In genomic region chr14:62383786-62384299, GRCm38 (mm10) we compare ENCODE assay signal across 18 mouse cellular contexts.
A peak's percentile ranks its signal among the peaks of the same experiment; 100 is the strongest.
DNase-seq lines count a peak whose midpoint lies in the region; ATAC-seq lines count a peak whose summit lies in the region.
"Had no signal": no experiment of that assay in that cellular context is flagged by ENCODE, and none has a peak within 500 bp of the region (broad histone marks: within the 10 kb centered on the region; RNA-seq: fewer than 3 reads in every experiment).

No protein-coding gene starts in this region.

- no peak for ATAC-seq in forebrain, embryonic 14.5 days

- H3K36me3 ChIP-seq in forebrain, embryonic 14.5 days (ENCODE audit: control insufficient read depth, insufficient read depth, low read length) = no peaks in the 10 kb centered on the region
- no peaks in the 10 kb centered on the region; the same call in 1 of the 2 replicates for H3K36me3 ChIP-seq in forebrain, embryonic 10.5 days (replicated peaks)
- H3K36me3 ChIP-seq: embryonic facial prominence, embryonic 13.5 days; embryonic facial prominence, embryonic 15.5 days; forebrain, embryonic 12.5 days had no signal

- no peak overlapping the region for H3K4me3 ChIP-seq in forebrain, embryonic 14.5 days (ENCODE audit: low read depth, low read length)
- H3K4me3 ChIP-seq in forebrain, embryonic 10.5 days = no peak overlapping the region
- H3K4me3 ChIP-seq: embryonic facial prominence, embryonic 13.5 days; embryonic facial prominence, embryonic 15.5 days; erythroblast, embryonic 14.5 days; forebrain, embryonic 12.5 days had no signal

- H3K27me3 ChIP-seq in forebrain, embryonic 14.5 days (replicated peaks; ENCODE audit: control insufficient read depth, insufficient read depth, low read length) = no peaks in the 10 kb centered on the region
- no peaks in the 10 kb centered on the region for H3K27me3 ChIP-seq in forebrain, embryonic 10.5 days (ENCODE audit: poor library complexity, severe bottlenecking)
- H3K27me3 ChIP-seq: embryonic facial prominence, embryonic 13.5 days; embryonic facial prominence, embryonic 15.5 days; forebrain, embryonic 12.5 days had no signal

- H3K4me1 ChIP-seq in forebrain, embryonic 14.5 days (ENCODE audit: control insufficient read depth, insufficient read depth, low read length) = peaks cover 5% of the 10 kb centered on the region; the same call in 1 of the 2 replicates
- H3K4me1 ChIP-seq in forebrain, embryonic 10.5 days = peaks cover 6% of the 10 kb centered on the region
- H3K4me1 ChIP-seq: embryonic facial prominence, embryonic 13.5 days; embryonic facial prominence, embryonic 15.5 days had no signal

- no peak overlapping the region for H3K4me2 ChIP-seq in forebrain, embryonic 14.5 days (ENCODE audit: low read length)
- H3K4me2 ChIP-seq: embryonic facial prominence, embryonic 13.5 days; embryonic facial prominence, embryonic 15.5 days; forebrain, embryonic 12.5 days had no signal

- intact Hi-C loops in heart, postnatal 25 days (cut with DNase I) = no loop called here

- no peak overlapping the region for H3K9ac ChIP-seq in forebrain, embryonic 14.5 days (ENCODE audit: low read length)
- H3K9ac ChIP-seq: embryonic facial prominence, embryonic 13.5 days; embryonic facial prominence, embryonic 15.5 days; forebrain, embryonic 12.5 days had no signal

- H3K27ac ChIP-seq in forebrain, embryonic 14.5 days (ENCODE audit: low read depth, low read length) = peak overlapping the region; percentile 39; the same call in 1 of the 2 replicates
- no peak overlapping the region for H3K27ac ChIP-seq in forebrain, embryonic 10.5 days
- H3K27ac ChIP-seq: embryonic facial prominence, embryonic 13.5 days; embryonic facial prominence, embryonic 15.5 days; forebrain, embryonic 12.5 days had no signal

- no peaks in the 10 kb centered on the region for H3K9me3 ChIP-seq in forebrain, embryonic 14.5 days (replicated peaks; ENCODE audit: control insufficient read depth, low read length)
- H3K9me3 ChIP-seq in forebrain, embryonic 10.5 days = no peaks in the 10 kb centered on the region
- H3K9me3 ChIP-seq: embryonic facial prominence, embryonic 13.5 days; embryonic facial prominence, embryonic 15.5 days; forebrain, embryonic 12.5 days had no signal

- 91% methylated on average over 3 of the region's 3 CpGs for WGBS in forebrain, embryonic 14.5 days
- 95% methylated on average over 3 of the region's 3 CpGs for WGBS in forebrain, embryonic 10.5 days

- DNase-seq in forebrain, embryonic 14.5 days (ENCODE audit: low spot score) = no peak
- DNase-seq in forebrain, embryonic 10.5 days (ENCODE audit: extremely low spot score, low spot score) = no peak
- DNase-seq in heart, adult 11 months = peak; percentile 53
- DNase-seq in heart, postnatal 25 days (ENCODE audit: low spot score) = no peak
- peak; percentile 89 for DNase-seq in fat pad, adult 2 months (ENCODE audit: extremely low read depth, low read depth, low spot score)
- DNase-seq in gonadal fat pad, adult 2 months (ENCODE audit: low read depth) = peak; percentile 69
- no peak for DNase-seq in layer of hippocampus, adult 8-10 months (ENCODE audit: low spot score in 2 of 2)
- DNase-seq: adrenal gland, adult 2 months; adrenal gland, postnatal 10 days; adrenal gland, postnatal 25 days; cerebellum, adult 11 months; cerebellum, adult 8-10 months; cerebellum, postnatal 36 days; embryo, embryonic 11 days had no signal

Comparison
In these comparisons a context has a peak if more than half of its experiments do, and no peak if none do; other contexts are left out.
1. DNase-seq: peak in heart, adult 11 months (single experiment), fat pad, adult 2 months (single experiment) and gonadal fat pad, adult 2 months (single experiment); none in forebrain, embryonic 14.5 days (single experiment), forebrain, embryonic 10.5 days (single experiment), heart, postnatal 25 days (single experiment) and layer of hippocampus, adult 8-10 months (0 of 2).